In the genomic region with DNA sequence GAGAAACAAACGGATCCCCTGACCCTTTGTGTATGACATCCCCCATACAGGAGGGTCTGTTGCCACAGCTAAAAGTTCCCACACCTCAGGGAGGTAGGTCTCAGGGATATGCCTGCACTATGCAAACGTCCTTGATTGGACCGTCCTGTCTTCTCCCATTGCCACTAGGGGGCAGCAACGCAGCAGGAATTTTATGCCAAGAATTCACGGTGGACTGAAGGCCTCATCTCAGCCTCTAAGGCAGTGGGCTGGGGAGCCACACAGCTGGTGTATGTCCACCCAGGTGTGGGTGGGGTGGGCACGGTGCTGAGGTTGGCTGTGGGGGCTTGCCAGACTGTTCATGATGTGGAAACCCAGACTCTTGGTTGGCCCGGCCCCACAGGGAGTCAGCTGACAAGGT, we compare ENCODE assay signal across 1 mouse cellular context.
TF ChIP-seq lines count a peak whose summit lies in the region.

No protein-coding gene starts in this region.

TF ChIP-seq in CH12.LX, 34 proteins besides CTCF, POLR2A, EP300 and RAD21 (continued from another document):
- TF ChIP-seq ZMIZ1 (IDR thresholded peaks at IDR 0.05; ENCODE audit: low read depth, low read length) (no peak), SMC3 (IDR thresholded peaks at IDR 0.05; ENCODE audit: low read depth, low read length) (peak; percentile 100), RCOR1 (conservative IDR thresholded peaks at IDR 0.05; ENCODE audit: low read depth, low read length) (no peak), NELFE (IDR thresholded peaks at IDR 0.05; ENCODE audit: low read depth, low read length) (no peak), NRF1 (IDR thresholded peaks at IDR 0.05; ENCODE audit: low read depth, low read length) (no peak), BHLHE40 (IDR thresholded peaks at IDR 0.05; ENCODE audit: low read depth, low read length) (no peak)
TF ChIP-seq in CH12.LX: peak in this region for 4.
